Mouse (Mus musculus) Patski (cell line): ENCODE measurements around the gene Tmub2. TPM values are rescaled to one million over a fixed set of nuclear protein-coding genes. Genes with fewer than 3 reads are reported as not detected.
A peak's percentile ranks its signal among the peaks of the same experiment; 100 is the strongest.

ENCODE experiments used
- ATAC-seq: fragments of 100-300 bp; one replicate; pipeline ENCODE4 v1.8.0; 2021
- CTCF ChIA-PET: fragments of 350-600 bp; sonication (Branson Sonifier 250); formaldehyde crosslinking; loops from one replicate; lab custom pipeline; 2022; ENCODE audit warnings: inconsistent platforms; lab: Charles Lee
- POLR2A ChIA-PET: fragments of 350-600 bp; sonication (Branson Sonifier 250); formaldehyde crosslinking; loops from one replicate; lab custom pipeline; 2022; ENCODE audit warnings: antibody characterized with exemption, inconsistent platforms; lab: Charles Lee
- DNase-seq: peaks from one replicate; pipeline ENCODE4 v3.0.0-alpha.2; 2011; ENCODE audit warnings: low read depth, low spot score
- H3K27me3 ChIP-seq: fragments of 371-371 bp; one replicate; pipeline ENCODE4 v1.5.1; 2021
- CTCF ChIP-seq: fragments of 100-300 bp; IDR thresholded peaks from one replicate; pipeline ENCODE4 v1.5.1; 2021
- in situ Hi-C: fragments of 300-500 bp; cut with MboI; formaldehyde crosslinking; loops from 3 replicates; pipeline ENCODE4 v1.11.1; 2018; ENCODE audit warnings: low pct_unique_long_range_greater_than_20kb, mixed read lengths
- polyA plus RNA-seq: library from polyadenylated mRNA; unstranded; gene quantifications from one replicate; pipeline ENCODE4 v1.2.3, GENCODE M21; 2021

The Tmub2 gene
- polyA plus RNA-seq, 1 experiment from 2014 or later: 60.5 TPM

DNA sequence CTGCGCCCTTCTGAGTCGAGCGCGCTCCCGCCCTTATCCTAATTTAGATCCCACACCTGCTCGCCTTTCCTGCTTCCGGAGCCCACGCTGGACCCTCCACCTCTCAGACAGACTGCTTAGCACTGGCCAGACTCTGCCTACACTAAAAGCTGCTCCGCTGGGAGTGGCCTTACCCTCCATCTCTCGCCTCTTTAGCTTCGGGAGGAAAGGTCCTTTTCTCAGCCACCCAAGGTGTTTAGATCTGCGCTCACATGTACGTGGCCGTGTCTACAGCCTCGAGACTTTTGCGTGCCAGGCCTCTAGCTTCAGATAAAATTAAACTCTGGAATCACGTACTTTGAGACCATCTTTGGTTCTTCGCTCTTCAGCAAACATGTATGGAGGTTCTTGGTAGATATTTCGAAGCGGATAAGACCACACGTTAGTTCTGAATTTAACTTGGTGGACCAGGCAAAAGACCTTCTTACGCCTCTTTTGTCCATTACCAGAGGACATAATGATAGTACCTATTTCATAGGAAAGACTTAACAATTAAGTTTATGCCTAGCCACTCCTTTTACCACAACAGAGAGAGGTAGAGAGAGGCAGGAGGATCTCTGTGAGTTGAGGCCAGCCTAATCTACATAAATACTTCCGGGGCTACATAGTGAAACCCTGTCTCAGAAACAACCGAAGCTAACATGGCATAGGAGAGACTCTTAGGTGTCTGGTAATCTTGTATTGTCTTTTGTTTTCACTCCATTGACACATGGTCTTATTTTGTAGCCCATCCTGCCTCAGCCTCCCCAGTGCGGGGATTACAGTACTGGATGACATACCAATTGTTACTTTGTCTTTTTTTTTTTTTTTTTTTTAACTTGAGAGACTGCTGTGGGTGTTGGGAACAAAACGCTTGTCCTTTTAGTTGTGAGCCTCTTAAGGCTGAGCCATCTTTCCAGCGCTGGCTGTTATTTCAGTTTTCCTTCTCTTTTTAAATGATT, 13.1 kb downstream of the Tmub2 start:
- no peak for TF ChIP-seq CTCF
- POLR2A ChIA-PET: interaction anchor here (0.5 to 1.8 kb wide), 6 partner anchors 9 to 21 kb away, joined by 3 to 9 read pairs (median 3); partner anchors contain the start of gene Ubtf
- DNase-seq (no peak), ATAC-seq (no peak)
- in situ Hi-C loops: no loop called here
- CTCF ChIA-PET: no interaction called here
- no peaks in the 10 kb centered on the region for H3K27me3 ChIP-seq

- no peaks in the 10 kb centered on the region for H3K27me3 ChIP-seq
- CTCF ChIA-PET: interaction anchor here (0.8 to 3.0 kb wide), 3 partner anchors 9 to 131 kb away, joined by 3 to 16 read pairs (median 4); no protein-coding TSS in a partner anchor
- POLR2A ChIA-PET: interaction anchor here (0.7 kb wide), 3 partner anchors 15 to 276 kb away, joined by 3 to 6 read pairs (median 4); partner anchors contain the start of gene Tmub2
- TF ChIP-seq CTCF: no peak
- no peak for DNase-seq
- in situ Hi-C loops: loop anchor here (10.0 kb wide), 1 partner anchor 115 kb away; no protein-coding TSS in a partner anchor
- ATAC-seq: no peak
These were observed 15.1 kb downstream of the Tmub2 start for GRCm38 (mm10) chr11:102299839-102300238.

- TF ChIP-seq CTCF: no peak
- POLR2A ChIA-PET: no interaction called here
- H3K27me3 ChIP-seq: no peaks in the 10 kb centered on the region
- ATAC-seq (no peak), DNase-seq (no peak)
- CTCF ChIA-PET: no interaction called here
- in situ Hi-C loops: loop anchor here (10.0 kb wide), 1 partner anchor 111 kb away; no protein-coding TSS in a partner anchor
These were observed 19.4 kb downstream of the Tmub2 start for GRCm38 (mm10) chr11:102304141-102304540.

- CTCF ChIA-PET: interaction anchor here (5.6 kb wide), 1 partner anchor 105 kb away, joined by 46 read pairs; the partner anchor contains the start of gene Slc25a39
- POLR2A ChIA-PET: no interaction called here
- ATAC-seq: no peak
- TF ChIP-seq CTCF: no peak
- no peaks in the 10 kb centered on the region for H3K27me3 ChIP-seq
- in situ Hi-C loops: loop anchor here (10.0 kb wide), 1 partner anchor 109 kb away; no protein-coding TSS in a partner anchor
- no peak for DNase-seq
These were observed 20.6 kb downstream of the Tmub2 start for GRCm38 (mm10) chr11:102305359-102305758.

GRCm38 (mm10) chr11:102308104-102308503, 23.4 kb downstream of the Tmub2 start:
- no peak for DNase-seq
- CTCF ChIA-PET: interaction anchor here (1.2 to 5.6 kb wide), 8 partner anchors 8 to 127 kb away, joined by 3 to 46 read pairs (median 6); partner anchors contain the start of genes BC030867, Grn and Slc25a39
- POLR2A ChIA-PET: interaction anchor here (0.8 to 4.1 kb wide), 4 partner anchors 10 to 122 kb away, joined by 4 to 26 read pairs (median 5); partner anchors contain the start of genes Grn and Ubtf
- TF ChIP-seq CTCF: no peak
- no peak for ATAC-seq
- in situ Hi-C loops: loop anchor here (10.0 kb wide), 1 partner anchor 107 kb away; no protein-coding TSS in a partner anchor
- no peaks in the 10 kb centered on the region for H3K27me3 ChIP-seq

GRCm38 (mm10) chr11:102308979-102309378, 24.2 kb downstream of the Tmub2 start:
- TF ChIP-seq CTCF: no peak
- no peaks in the 10 kb centered on the region for H3K27me3 ChIP-seq
- in situ Hi-C loops: loop anchor here (10.0 kb wide), 1 partner anchor 106 kb away; no protein-coding TSS in a partner anchor
- ChIA-PET CTCF (interaction anchor here (0.9 to 5.6 kb wide), 12 partner anchors 9 to 128 kb away, joined by 3 to 46 read pairs (median 5); partner anchors contain the start of genes BC030867, Grn and Slc25a39), POLR2A (interaction anchor here (0.8 to 4.1 kb wide), 4 partner anchors 10 to 122 kb away, joined by 4 to 26 read pairs (median 6); partner anchors contain the start of genes Grn and Ubtf)
- DNase-seq (peak; percentile 81), ATAC-seq (peak; percentile 80)

- in situ Hi-C loops: loop anchor here (10.0 kb wide), 1 partner anchor 105 kb away; no protein-coding TSS in a partner anchor
- no peaks in the 10 kb centered on the region for H3K27me3 ChIP-seq
- DNase-seq: no peak
- CTCF ChIA-PET: interaction anchor here (1.2 to 5.6 kb wide), 5 partner anchors 10 to 127 kb away, joined by 3 to 46 read pairs (median 5); partner anchors contain the start of gene Slc25a39
- no peak for TF ChIP-seq CTCF
- ATAC-seq: no peak
- POLR2A ChIA-PET: interaction anchor here (0.6 to 4.1 kb wide), 3 partner anchors 9 to 96 kb away, joined by 3 to 26 read pairs (median 4); partner anchors contain the start of gene Ubtf
These were observed 25.3 kb downstream of the Tmub2 start for GRCm38 (mm10) chr11:102309821-102310617.

GRCm38 (mm10) chr11:102310768-102311695, 26.3 kb downstream of the Tmub2 start:
- CTCF ChIA-PET: interaction anchor here (5.6 kb wide), 1 partner anchor 99 kb away, joined by 46 read pairs; the partner anchor contains the start of gene Slc25a39
- DNase-seq (no peak), ATAC-seq (no peak)
- POLR2A ChIA-PET: interaction anchor here (0.6 to 4.1 kb wide), 3 partner anchors 8 to 95 kb away, joined by 3 to 26 read pairs (median 4); partner anchors contain the start of gene Ubtf
- in situ Hi-C loops: no loop called here
- TF ChIP-seq CTCF: no peak
- no peaks in the 10 kb centered on the region for H3K27me3 ChIP-seq
